Mouse (Mus musculus): ENCODE measurements at regions not wholly inside any gene's neighbourhood (a gene's known extent, or its start where the extent isn't known, plus 50 kb on each side); places are given as distances from the start of the nearest gene placed in this dataset.

DNA sequence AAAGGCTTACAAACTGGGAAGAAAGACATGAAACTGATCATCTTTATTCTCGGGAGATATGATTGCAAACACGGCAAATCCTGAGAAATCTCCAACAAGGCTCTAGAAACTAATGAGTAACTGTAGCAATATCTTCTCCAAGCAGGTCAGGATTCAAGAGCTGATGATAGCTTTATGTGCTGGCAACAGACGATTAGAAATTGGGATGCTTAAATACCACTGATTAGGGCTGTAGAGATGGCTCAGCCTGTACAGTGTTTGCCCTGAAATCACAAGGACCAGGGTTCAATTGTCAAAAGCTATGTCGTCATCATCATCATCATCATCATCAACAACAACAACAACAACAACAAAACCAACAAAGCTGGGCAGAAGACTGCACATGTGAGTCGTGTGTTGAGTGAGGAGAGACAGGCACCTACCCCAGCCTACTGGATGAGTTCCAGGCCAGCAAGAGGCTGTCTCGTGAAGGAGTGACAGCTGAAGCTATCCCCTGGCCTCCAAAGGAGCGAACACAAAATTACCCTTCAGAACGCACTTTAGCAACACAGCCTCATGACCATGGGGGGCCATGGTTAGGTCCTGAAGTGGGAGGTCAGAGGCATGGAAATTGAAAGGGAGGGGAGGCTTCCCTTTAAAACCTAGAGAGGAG lies 225.0 kb downstream of the Tex36 start:
- DNase-seq (ENCODE audit: low read depth, low spot score): no peak

DNA sequence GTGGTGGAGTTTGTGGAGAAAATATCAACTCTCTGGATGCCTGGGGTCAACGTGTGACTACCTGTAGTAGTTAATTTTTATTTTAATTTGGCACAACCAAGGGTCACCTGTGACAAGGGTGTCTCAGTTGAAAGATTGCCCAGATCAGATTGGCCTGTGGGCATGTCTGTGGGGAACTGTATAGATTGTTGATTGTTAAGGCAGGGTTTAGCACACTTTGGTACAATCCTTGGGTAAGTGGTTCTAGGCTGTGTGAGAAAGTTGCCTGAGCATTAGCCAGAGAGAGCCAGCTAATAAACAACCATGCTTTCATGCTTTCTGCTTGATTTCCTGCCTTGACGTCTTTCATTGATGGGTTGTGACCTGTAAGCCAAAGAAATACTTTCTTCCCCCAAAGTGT lies 229.3 kb downstream of the Tex36 start:
- no peak for DNase-seq (ENCODE audit: low read depth, low spot score)

DNA sequence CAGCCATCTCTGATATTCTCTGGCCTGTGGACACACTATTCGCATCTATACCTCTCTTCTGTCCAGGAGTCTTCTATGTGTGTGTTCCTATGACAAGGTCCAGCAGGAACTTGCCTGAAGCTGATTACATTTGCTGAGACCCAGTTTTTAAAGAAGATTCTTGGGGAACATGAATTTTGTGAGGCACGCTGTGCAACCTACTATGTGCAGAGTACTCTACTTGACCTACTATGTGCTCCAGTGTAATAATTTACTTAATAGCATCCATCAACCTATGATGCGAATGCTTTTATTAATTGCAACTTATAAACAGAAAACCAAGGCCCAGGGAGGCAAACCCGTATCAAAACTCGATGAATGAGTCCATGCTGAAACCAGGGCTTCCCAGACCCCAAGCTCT lies 231.4 kb downstream of the Tex36 start:
- DNase-seq (ENCODE audit: low read depth, low spot score): no peak

DNA sequence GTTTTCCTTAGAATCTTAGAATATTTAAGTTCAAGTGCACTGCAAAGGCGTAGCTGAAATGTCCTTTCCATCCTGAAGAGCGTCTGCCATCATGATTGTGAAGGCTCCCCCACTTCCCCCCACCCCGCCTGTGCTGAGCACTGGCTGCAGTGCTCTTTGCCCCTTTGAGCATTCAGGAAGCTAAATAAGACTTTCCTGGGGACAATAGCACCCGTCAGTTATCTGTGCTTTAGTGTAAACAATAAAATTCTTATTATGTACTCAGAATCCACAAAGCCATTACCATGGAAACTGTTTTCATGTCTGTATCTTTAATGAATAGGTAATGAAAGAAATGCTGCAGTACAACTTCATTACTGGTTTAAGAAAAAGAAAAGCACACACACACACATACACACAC lies 237.4 kb downstream of the Tex36 start:
- DNase-seq (ENCODE audit: low read depth, low spot score): no peak

DNA sequence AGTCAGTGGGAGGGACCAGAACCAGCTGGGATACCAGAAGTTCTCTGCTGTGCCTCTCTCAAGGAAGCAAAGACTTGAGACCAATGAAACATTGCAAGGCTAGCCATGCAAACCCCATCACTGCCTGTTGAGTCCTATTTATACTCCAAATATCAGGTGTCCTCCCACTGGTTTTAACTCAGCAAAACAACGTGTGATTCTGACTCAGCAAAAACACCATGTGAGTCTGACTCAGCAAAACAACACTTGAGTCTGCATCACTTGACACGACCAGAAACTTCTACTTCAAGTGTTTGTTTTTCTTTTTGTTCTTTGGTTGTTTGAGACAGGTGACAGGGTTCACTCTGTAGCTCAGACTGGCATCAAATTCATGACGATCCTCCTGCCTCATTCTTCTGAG lies 204.6 kb upstream of the Ctbp2 start:
- DNase-seq (ENCODE audit: low read depth, low spot score): no peak

DNA sequence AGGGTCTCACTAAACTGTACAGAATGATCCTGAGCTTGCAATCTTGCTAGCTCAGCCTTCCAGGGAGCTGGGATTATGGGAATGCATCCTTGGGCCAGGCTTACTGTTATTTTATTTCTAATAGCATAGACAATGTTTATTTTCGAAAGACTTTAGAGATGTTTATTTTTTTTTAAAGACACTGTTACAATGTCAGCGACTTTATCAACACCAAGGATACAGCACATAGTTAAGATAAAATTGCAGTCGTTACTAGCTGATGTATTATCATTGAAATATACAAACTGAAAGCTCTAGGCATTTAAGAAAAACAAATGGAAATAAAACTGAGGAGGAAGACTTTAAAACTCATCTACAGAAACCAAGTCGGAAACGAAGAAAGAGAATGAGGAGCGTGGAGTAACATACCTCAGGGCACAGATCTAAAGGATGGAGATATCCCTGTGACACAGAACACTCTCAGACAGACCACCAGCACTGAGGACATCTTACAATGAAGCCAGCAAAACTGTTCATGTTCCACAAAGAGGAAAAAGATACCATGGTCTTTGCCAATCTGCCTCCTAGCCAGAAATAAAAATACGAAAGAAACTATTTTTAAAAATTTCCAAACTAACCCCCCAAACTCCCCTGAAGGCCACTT lies 201.5 kb upstream of the Ctbp2 start:
- no peak for DNase-seq (ENCODE audit: low read depth, low spot score)

DNA sequence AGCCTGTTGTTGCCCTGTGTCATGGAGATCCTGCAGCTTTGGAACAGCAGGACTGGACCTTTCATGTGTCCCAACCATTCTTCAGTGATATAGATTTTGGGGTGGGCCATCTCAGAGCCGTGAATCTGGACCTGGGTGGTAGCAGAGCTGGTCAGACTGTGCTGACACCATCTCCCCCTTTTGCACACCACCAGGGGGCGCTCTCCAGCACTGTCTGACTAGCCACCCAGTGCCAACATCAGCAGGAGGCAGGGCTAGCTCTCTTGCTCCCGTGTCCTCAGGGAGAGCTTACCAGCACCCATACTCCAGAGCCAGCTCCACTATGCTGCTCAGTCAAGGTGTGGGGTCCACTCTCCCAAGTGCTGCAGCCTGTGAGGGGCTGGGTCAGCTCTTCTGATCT lies 199.8 kb upstream of the Ctbp2 start:
- DNase-seq (ENCODE audit: low read depth, low spot score): no peak

DNA sequence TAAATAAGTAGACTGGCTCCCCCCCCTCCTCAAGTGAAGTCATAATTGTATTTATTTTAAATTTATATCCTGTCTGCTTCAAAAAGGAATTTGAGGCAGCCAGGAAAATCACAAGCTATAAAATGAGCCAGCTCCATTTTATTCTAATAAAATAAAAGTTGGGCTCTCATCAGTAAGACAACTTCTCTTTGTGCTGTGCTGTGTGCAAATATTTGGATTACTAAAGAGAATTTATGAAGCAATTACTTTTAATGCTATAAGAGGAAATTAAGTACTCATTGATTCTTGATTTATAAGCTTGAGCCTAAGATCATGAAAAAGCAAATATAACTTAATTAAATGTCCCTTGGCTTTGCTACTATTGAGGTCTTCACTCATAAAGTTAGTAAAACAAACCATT lies 193.4 kb upstream of the Ctbp2 start:
- no peak for DNase-seq (ENCODE audit: low read depth, low spot score)

DNA sequence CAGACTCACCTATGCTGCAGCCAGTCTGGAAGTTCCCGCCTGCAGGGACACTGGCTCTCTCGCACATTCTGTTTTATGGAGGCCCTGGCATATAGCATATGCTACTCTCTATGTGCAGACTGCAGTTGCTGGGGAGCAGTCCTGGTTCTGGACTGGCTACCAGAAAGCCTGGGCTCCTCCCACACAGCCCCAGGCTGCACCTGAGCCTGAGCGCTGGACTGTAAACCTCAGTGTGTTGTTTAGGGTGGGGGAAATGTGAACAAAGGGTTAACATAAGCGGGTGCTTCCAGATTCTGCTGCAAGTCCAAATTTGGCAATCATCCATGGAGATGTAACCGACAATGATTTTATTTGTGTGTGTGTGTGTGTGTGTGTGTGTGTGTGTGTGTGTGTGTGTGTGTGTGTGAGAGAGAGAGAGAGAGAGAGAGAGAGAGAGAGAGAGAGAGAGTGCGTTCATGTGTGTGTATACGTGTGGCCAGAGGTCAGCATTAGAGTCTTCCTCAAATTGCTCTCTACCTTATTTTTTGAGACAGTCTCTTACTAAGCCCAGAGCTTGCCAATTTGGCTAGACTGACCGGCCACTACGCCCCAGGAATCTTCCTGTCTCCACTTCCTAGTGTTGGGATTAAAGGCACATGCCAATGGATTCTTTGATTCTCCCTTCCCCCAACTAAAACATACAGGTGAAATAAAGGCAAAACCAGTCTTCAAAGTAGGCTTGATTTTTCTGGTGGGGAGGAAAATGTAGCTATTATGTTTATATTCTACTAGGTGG lies 192.7 kb upstream of the Ctbp2 start:
- DNase-seq (ENCODE audit: low read depth, low spot score): no peak

DNA sequence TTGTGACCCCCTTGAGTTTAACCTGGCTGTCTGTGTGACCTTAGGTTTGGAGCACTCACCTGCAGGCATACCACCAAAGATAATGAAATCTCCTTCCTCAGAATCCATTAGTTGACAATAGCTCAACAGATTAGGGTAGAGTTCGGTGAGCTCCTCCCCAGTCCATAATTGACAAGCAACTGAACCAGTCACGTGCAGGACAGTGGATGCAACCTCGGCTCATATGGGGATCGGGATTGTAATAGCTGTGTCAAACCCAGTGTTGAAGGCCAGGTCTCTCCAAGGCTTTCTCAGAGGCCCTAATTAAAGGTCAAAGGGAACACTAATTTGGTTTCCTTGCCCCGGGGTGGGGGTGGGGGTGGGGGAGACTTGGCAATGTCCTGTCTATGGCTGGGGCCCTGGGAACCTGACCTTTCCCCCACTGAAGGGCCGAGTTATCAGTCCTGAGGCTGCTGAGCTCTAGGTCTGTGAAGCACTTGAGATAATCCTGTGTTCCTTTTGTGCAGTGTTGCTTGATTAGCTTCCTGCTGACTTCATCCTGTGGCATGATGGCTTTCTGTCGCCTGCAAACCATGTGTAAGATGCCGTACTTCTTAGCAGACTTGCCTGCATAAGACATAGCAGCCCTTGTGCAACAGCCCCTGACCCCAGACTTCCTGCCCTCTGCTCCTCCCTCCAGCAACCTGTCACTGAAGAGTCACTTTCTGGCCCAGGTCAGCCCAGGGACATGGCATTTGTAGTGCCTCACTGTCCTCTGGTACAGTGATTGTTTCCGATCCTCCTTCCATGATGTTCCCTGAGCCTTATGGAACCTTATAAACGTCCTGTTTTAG lies 191.3 kb upstream of the Ctbp2 start:
- DNase-seq (ENCODE audit: low read depth, low spot score): no peak

DNA sequence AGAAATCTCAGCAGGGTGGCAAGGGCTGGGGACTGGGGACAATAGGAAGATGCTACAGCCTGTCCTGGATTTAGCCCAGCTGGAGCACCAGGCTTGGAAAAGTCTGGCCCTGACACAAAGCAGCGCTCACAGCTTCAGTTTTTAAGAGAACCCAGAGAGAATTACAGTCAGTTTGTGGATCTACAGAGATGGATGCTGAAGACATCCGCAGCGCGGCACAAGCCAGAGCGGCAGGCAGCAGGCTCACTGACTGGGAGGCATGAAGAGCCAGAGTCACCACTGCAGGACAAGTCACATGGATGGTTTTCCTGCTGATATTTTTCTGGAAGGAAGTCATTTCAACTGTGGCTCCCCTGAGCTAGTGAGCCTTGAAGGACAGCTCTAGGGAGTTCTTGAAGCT lies 189.0 kb upstream of the Ctbp2 start:
- DNase-seq (ENCODE audit: low read depth, low spot score): no peak

DNA sequence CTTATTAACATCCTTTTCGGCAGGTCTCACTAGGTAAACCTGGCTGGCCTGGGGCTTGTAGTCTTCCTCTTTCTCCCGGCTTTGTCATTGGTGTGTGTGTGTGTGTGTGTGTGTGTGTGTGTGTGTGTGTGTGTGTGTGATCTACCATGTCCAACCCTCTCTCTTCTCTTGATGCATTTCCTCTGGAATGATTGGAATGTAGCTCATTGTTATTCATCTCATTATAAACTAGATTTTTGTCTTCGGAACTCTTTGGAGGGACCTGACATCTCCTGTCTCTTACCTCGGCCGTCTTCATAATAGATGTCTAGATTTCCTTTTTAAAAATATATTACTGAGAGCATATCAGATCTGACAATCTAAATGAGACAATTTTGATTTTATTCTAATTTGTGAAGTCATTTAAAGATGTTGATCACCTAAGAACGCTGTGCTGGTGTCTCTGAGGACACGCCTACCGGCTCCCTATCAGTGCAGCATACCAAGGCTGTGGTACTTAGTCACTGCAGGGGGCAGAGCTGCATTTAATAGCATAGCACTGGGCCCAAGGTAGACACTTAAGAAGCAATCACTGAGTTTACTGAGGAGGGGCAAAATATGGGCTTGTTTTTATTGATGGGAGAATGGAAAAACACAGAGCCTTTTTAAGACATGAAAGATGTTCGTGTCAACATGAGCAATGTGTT lies 187.1 kb upstream of the Ctbp2 start:
- no peak for DNase-seq (ENCODE audit: low read depth, low spot score)

DNA sequence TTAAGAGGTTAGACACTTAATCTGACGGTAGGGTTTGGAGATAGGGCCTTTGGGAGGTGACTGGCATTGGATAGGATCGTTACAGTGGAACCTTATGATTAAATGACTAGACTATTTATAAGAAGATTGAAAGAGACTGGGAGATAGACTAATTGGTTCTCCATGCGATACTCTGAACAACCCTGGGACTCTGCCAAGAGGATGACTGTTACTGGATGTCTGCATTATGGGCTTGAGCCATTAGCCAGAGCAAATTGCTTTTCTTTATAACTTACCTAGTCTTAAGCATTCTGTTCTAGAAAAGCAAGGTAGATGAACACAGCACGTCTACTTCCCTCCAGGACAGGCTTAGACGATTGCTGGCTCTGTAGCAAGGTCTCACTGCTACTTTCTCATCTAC lies 180.3 kb upstream of the Ctbp2 start:
- DNase-seq (ENCODE audit: low read depth, low spot score): no peak

DNA sequence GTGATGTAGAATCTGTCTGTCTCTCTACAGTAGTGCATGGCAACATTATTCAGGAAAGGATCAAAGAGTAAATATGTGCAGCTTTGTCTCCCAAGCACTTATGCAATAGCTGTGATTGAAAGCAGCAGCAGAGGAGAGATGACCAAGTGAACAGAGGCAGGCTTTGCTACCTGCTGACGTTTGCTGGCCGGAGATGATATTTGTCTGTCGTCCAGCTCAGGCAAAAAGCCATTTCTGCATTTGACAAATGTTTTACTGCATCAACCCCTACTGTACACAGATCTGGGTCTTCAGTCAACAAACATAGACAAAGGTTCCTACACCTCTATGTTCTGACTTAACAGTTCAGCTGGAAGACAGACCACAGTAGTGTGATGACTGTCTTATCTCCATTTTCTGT lies 166.3 kb upstream of the Ctbp2 start:
- no peak for DNase-seq (ENCODE audit: low read depth, low spot score)

DNA sequence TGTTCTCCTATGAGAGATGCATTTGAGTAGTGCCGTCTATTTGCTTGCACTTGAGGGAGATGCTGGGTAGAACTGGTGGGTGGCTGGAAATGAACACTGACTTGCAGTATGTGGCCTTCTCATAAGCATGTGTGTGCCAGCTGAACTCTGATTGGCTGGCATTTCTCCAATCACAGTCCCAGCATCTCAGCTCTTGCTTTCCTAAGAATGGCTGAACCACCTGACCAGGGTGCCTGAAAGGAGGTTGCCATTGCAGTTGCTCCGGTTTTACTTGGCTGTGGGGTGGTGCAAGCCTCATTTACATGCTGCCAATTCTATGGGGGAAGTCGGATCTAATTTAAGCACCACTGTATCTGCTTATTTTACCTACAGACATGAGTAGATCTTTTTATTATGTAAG lies 164.1 kb upstream of the Ctbp2 start:
- DNase-seq (ENCODE audit: low read depth, low spot score): no peak

DNA sequence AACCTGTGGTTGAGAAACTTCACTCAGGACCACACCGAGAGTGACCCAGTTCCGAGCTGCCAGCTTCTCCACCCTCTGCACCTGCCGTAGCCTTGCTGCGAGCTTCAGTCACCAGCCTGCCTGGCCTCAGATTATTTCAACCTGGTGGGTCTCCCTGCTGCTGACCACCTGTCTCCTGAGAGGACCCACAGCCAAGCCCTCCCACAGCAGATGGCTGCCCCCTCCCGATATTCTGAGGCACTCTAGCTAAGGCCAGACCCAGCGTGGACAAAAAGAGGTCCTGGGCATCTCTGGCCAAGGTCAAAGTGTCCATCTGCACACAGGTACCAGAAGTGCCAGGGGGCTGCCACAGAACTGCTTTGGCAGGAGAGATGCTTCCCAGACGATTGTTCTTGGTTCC lies 162.7 kb upstream of the Ctbp2 start:
- no peak for DNase-seq (ENCODE audit: low read depth, low spot score)

DNA sequence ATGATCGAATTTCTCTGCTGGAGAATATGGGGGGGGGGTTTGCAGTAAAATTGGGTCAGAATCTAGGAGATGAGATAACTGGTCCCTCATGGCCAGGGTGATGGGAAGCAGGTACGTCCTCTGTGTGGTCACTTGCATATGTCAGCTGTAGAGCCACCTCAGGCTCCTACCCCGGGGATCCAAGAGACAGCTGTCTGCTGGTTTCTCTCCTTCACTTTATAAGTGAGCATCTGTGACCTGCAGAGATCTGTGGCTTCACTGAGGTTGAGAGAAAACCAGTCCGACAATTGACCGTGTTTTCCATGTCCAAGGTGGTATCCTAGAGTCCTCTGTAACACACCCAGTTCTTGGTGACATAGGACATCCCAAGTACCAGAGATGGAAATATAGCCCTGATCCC lies 162.1 kb upstream of the Ctbp2 start:
- no peak for DNase-seq (ENCODE audit: low read depth, low spot score)

DNA sequence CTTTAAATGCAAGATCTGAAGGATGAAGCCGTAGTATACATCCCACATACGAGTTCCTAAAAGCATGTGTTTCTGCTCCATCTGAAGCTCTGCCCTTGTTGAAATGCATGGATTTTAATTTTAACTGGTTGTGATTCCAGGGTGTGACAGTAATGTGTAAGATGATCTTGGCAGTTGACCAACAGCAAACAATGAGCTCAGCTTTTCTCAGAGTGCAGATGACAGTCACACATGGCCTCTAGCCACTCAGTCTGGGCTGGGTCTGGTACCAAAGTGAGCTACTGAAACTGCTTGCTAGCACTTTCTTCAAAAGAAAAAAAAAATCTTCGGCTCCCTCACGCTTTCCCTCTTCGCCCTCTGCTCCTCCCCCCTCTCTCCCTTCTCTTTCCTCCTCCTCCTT lies 138.0 kb upstream of the Ctbp2 start:
- no peak for DNase-seq (ENCODE audit: low read depth, low spot score)

DNA sequence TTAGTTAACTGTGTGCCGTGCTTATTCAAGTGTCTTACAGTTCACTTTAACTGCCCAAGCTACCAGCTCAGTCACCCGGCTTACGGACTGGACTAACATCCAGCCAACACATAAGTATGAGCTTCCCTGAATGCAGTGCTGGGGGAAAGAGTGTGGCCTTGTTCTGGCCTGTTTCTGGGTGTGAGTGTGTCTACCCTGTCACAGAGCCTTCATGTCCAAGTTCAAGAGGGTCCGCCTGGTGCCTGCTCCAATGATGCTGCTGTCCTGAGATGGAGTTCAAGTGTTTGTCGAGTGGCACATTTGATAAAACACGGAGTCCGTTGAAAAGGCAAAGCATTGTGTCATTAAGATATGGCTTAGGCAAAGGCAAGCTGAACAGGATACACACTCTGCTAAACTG lies 135.0 kb upstream of the Ctbp2 start:
- no peak for DNase-seq (ENCODE audit: low read depth, low spot score)

DNA sequence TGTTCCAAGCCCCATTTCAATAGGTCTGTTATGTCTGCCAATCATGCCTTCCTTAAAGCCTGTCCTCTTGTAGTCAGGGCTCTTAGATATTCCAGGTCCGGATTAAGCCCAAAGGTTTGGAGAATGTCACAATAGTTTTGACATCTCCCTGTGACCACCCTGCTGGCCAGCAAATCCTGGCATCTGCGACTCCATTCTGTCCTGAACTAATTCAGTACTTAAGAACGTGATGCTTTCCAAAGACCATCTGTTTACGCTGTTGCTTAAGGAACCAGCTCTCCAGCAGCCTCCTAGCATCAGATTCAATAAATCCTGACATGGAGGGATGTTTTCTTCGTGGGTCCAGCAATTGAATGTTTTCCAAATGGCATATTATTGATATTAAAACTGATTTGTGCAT lies 132.7 kb upstream of the Ctbp2 start:
- no peak for DNase-seq (ENCODE audit: low read depth, low spot score)

DNA sequence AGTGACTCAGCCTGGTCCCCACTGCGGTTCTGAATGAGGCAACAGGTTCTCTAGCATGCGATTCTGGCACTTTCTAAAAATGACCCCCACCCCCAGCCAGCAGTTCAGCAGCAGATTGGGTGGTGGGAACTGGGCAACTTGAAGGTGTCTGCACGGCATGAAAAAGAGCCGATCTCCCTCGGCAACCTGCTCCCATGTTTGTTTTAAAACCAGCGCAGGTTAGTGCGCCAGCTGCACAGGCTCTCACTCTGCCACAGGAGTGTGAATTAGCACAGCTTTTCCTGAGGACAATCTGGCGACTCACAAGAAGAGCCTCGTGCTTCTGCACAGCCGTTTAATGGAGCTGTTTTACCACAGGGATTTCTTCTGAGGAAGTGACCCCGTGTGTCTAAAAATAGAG lies 120.4 kb upstream of the Ctbp2 start:
- no peak for DNase-seq (ENCODE audit: low read depth, low spot score)

DNA sequence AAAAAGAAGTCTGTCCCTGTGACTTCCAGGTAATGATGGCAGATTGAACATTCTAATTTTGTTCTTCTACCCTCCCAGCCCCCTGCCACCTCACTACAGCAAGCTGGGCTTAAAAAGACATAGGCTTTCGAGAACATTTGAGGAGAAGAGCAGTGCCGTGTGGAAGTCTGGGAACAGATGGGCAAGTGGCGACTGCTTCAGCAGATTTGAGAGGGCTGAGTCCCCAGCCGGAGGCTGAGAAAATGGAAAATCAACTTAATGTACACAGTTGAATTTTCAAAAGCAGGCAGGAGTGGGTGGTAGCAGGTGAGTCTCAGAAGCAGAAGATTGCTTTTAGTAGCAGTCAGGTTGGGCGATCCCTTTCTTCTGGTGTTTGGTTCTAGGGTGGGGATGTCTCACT lies 110.2 kb upstream of the Ctbp2 start:
- no peak for DNase-seq (ENCODE audit: low read depth, low spot score)

Measured in brain, embryonic 18.5 days (tissue).